Mouse (Mus musculus) adrenal gland, postnatal 25 days (tissue): ENCODE measurements around the gene Slc8b1. TPM values are rescaled to one million over a fixed set of nuclear protein-coding genes. Genes with fewer than 3 reads are reported as not detected.
"Not testable (repeated sequence)": the region's sequence is repeated elsewhere in the genome, so short reads cannot be mapped to it uniquely, and the experiment has no call there.

Experiments used
- DNase-seq: peaks from one replicate; pipeline ENCODE4 v3.0.0; 2021; ENCODE audit warnings: mixed read lengths
- total RNA-seq: library from RNA; stranded (reverse); gene quantifications from 2 replicates; pipeline ENCODE4 v1.2.3, GENCODE M21; 2021

The Slc8b1 gene
- total RNA-seq, 1 experiment from 2014 or later = 55.3 TPM

DNA sequence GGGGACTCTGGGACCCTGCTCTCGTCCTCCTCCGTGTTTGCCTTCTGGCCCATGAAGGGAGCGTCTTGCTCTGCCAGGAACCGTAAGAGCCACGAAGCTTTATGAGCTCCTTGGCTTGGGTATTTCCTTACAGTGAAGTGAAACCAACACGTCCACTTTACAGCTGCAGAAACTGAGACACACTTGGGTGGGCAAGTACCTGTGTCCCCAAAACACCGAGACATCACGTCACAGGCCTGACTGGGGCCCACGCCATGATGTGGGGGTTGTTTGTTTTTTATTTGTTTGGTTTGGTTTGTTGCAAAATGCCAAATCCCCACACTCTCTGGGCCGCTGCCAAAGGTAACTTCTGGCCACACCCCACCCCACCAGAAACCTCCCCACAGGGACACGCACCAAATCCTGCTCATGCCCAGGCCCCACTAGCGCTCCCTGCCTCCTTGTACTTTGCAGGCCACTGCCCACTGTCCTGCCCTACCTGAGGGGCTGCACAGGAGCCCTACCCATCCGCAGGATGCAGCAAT lies 15.2 kb upstream of the Slc8b1 start:
- no peak for DNase-seq

DNA sequence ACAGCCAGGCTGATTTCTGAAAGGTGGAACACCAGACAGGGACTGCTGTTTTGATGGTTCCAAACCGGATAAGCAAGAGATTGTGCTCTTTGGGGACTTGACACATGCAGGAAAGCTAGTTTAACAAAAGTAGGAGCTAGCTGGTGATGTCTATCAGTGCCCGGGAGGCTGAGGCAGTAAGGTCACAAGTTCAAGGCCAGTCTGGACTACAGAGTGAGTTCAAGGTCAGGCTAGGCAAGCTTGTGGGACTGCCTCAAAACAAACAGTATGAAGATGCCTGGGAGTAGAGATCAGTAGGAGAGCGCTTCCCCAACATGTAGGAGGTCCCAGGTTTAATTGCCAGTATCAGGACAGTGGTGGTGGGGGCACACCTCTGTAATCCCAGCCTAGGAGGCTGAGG lies 13.9 kb upstream of the Slc8b1 start:
- no peak for DNase-seq

DNA sequence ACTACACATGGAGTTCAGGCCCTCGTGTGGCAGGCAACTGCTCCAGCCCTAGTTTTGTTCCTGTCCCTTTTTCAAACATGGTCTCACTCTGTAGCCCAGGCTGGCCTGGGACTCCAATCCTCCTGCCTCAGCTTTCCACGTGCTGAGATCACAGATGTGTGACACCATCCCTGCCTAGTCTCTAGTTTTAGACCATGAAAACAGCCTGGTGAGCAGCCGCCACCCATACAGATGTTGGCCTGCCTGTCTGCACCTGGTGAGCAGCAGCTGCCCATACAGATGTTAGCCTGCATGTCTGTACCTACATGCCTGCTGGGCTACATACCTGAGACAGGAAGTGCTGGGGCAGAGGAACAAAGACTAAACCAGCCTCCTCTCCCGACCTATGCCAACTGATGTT lies 11.8 kb upstream of the Slc8b1 start:
- no peak for DNase-seq

DNA sequence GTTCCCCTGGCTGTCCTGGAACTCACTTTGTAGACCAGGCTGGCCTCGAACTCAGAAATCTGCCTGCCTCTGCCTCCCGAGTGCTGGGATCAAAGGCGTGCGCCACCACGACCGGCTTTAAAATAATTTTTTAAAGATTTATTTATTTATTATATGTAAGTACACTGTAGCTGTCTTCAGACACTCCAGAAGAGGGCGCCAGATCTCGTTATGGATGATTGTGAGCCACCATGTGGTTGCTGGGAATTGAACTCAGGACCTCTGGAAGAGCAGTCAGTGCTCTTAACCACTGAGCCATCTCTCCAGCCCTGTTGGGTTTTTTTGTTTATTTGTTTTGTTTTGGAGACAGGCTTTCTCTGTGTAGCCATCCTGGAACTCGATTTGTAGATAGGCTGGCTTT lies 10.4 kb upstream of the Slc8b1 start:
- DNase-seq = not testable (repeated sequence)

DNA sequence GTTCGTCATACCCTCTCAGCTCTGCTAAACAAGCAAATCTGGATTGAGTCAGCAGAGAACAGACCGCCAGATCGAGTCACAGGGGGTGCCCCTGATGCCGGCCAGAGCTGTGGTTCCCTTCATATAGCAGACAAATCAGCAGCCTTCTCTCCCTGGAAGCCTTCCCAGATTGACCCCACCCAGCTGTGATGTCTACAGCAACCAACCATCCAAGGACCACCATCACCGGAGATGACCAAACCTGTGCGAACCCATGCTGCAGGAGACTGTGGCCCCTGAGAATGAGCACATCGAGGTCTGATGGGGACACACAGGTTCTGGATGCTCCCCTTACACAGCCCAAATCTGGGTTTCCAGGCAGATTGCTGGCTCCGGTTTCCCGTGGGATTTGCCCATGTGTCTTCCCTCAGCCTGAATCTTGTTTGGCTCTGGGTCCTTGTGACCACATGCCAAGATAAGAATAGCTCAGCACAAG lies 8.8 kb upstream of the Slc8b1 start:
- DNase-seq = no peak

DNA sequence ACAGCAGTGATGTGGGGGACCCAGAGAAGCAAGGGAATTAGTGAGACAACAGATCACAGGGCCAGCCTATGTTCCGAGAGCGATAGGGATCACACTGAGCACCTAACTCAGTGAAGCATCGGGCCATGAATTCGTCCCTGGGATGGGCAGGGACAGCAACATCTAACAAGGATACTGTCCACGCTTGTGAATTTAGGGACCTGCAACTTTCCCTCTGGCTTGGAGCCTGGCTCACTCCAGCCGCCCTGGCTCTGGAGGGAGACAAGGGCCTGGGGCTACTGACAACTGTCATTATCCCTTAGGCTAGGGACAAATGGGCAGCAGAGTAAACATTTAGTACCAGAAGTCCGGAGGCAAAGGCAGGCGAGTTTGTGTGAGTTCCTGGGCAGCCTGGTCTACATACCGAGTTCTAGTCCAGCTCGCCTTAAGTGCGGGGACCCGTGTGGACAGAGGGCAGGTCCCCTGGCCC lies 8.3 kb upstream of the Slc8b1 start:
- no peak for DNase-seq

DNA sequence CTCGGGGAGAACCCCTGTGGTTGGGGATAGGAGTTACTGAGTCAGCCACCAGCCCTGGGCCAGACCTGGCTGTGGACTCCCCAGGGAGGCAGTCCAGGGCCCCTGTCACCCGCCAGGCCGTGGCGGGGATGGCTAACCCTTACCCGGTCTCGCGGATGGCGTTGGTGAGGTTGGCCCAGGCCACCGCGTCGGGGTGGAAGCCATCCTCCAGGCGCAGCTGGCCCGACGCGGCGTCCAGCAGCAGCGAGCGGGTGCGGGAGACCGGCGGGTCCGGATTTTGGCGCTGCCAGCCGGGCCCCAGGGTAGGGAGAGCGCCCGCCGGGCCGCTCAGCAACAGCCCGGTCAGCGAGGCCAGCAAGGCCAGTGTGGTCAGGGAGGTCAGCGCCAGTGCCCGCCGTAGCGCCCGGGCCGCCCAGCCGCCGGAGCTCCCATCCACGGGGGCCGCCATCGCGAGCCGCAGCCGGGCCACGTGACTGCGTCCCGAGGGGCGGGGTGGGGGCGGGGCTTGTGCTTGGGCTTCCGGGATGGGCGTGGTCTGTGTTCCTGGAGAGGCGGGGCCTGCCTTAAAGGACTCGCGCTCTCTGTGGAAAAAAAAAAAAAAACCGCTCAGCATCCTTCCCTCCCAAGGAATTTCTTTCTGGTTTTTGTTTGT lies 7.7 kb upstream of the Slc8b1 start, which contains the start of gene Plbd2:
TSS of gene Plbd2 (minus strand) at position 482 of the 652 bp plus-strand sequence.
- peak; percentile 88 for DNase-seq

DNA sequence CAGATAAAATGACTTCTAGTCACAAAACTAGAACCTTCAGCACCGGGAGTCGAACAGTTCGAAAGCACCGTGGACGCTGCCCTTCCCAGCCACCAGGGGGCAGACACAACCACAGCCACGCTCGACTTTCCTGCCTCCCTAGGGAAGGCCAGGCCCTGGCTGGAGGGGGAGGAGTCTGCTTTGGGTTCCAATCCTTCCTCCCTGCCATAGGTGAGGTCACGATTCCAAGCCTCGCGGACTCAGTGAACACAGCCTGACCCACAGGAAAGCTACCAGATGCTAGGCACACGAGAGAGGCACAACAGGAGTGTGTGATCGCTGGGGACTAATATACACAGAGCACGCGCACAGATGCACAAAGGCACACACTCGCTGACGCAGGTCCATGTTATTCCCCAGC lies 5.6 kb upstream of the Slc8b1 start:
- DNase-seq = peak; percentile 86

DNA sequence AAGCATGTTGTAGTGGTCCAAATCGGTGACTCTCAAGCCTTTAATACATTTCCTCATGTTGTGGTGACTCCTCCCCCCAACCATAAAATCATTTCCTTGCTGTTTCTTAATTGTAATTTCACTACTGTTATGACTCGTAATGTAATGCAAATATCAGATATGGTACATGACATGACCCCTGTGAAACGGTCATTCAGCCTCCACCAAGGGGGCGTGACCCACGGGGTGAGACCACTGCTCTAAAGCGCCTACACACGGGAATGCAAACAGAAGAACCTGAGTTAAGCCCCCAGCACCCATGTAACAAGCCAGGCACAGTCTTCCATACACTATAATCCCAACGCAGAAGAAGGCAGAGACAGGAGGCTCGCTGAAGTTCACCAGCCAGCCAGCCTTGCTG lies 5.2 kb upstream of the Slc8b1 start:
- DNase-seq = no peak

DNA sequence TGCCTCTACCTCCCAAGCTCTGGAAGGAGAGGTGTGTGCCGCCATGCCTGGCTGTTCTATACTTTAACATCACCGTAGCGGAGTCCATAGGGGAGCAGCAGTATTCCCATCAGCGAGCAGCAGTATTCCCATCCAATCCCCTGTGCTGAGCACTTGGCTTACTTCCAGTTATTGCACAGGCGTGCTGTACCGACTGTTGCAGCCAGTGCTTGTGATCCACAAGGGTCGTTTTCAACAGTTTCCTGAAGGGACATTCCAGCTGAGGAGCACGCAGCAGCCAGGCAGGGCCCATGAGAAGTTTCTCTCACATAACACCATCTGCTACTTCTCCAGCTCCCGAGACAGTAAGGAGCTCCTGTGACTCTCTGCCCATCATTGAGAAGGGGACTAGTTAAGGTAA lies 4.5 kb upstream of the Slc8b1 start:
- no peak for DNase-seq

DNA sequence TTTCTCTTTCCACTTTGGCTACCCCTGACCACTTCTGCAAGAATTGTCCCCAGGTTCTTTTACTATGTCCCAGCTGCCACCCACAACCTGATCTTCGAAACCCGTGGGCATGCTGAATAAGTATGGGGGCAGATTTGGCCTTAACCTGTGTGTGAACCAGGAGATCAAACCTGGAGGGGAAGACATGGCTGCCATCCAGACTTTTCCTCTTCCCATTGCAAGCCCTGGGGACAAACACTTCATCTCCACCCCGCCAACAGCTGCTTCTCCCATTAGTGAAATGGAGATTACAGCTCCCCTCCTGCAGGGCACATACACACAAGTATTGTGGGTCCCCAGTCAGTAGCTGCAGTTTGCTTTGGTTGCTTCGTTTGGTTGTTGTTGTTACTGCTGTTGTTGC lies 3.7 kb upstream of the Slc8b1 start:
- no peak for DNase-seq

DNA sequence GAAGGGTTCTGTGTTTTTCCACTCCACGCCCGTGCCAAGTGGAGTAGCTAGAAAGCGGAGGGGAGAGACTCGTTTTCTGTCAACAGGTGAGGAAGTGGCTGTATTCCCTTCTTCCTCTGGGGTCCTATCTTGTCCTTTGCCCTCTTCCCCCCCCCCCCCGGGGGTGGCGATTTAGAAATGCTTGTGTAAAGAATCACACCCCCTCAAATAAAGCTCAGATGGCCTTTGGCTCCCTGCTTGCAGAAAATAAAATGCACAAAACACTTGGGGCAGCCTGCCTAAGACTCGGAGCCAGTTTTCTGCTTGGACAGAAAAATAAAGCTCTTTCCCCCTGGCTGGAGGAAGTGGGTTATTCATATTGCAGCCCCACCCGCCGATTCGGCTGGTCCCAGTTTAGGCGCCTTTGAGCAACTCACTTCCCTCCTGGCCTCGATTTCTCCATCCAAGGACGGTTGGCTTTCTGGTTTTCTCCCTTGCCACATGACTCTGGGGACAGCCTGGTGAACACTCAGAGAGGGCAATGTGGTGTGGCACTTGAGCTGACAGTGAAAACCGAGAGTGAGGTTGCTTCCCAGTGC lies 764 bp downstream of the Slc8b1 start:
- DNase-seq = peak; percentile 27

DNA sequence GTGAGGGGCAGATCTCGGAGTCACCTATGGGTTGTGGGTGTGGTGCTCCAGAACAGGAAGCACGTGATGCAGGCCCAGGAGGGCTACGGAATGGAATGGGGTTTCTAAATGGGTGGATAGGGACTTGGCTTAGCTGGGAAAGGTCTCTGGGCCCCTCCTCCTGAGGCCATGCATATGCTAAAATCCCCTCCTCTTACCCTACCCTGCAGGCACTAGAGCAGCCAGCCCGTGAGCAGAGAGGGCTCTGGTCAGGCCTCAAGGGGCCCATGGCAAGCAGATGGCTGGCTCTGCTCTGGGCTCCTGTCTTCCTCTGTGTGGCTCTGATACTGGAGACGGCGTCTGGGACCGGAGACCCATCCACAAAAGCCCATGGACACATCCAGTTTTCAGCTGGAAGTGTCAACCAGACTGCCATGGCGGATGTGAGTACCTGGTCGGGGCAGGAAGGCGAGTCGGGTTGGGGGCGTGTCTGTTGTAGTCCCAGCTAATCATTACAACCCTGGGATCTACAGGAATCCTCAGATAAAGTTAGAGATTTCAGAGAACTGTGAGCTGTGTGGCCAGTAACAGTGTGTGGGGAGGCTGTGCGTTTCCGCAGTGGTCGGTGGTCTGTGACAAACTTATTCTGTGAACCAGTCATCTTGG lies 2.1 kb downstream of the Slc8b1 start:
- DNase-seq = no peak

DNA sequence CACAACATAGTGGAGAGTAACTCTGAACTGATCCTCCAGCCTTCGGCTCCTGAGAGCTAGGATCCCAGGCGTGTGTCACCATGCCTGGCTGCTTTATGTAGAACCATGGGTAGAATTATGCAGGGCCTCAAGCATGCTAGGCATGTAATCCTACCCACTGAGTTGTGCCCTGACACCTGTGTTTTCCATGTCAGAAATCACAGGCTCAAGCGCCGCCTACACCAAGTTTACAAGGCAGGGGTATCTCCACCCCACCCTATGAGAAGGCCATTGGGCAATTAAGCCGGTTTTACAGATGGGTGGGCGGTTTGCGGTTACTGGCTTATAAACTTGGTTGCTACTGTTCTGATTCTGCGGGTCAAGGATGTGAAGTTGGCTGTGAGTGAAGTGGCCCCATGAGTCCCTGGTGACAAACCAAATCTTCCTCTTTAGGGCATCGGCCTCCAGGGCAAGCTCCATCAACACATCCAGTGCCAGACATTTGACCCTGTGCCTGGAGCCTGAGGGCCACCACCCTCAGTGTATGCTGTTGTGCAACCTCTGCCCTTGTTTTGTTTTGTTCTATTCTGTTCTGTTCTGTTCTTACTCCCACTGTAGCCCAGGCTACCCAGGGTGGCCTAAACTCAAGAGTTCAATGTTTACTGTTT lies 3.2 kb downstream of the Slc8b1 start:
- peak; percentile 26 for DNase-seq

DNA sequence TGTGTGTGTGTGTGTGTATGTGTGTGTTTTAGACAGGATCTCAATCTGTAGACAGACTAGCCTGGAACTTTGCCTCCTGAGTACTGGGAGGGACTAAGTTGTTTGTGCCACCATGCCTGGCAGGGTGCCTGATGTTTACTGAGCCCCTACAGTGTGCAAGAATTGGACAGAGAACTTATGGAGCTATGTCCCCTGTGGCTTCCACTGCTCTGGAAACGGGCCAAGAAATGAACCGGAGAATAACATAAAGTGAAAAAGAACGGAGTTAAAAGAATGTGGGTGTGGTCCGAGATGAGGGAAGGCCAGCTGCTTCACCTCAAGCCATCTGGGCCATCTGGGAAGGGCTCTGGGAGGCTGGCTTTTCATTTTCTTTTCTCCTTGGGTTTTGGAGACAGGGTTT lies 3.8 kb downstream of the Slc8b1 start:
- peak; percentile 27 for DNase-seq

DNA sequence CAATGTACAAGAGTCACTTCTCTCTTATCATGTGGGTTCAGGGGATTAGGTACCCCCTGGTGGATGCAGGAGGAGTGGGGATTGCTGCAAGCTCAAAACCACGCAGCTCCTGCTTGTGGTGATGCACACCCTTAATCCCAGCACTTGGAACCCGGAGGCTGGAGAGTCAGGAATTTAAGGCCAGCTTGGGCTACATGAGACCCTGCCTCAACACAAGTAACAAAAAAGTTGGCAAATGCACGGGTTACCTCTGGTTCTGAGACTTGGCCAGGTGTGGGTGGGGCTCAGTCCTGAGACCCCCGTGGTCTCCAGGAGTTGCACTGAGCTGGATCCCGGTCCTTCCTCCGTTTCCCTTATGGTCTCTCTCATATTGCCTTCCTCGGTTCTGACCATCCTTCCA lies 4.5 kb downstream of the Slc8b1 start:
- no peak for DNase-seq

DNA sequence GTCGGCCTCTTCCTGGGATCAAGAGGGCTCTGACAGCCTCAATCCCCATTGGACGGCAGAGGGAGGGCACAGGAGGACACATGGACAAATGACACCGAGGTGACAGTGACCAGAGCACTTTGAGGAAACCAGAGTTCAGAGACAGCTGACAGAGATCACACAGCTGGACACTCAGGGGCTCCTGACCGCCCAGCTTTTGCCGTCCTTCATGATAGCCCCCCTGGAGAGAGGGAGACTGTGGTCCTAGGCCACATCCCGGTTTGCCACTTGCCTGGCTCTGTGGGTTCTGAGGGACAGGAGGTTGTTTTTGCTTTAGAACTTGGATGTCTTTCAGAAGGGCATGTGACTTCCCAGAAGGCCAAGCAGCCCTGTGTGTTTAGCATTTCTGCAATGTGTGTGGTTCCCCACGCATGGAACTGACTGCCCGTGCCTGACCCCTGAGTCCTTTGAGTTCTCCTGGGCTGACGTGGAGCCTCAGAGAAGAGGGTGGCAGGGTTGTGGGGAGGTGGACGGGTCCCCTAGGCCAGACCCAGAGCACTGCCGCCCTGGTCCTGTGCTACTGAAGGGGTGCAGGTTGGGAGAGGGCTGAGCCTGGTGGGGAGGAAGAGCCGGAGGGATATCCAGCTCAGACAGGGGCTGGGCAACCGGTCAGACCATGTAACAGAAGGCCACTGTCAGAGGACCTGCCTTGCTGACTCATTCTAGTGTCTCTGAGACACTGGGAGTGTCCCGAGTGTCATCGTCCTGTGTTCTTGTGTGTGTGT lies 5.4 kb downstream of the Slc8b1 start:
- DNase-seq = peak; percentile 33

DNA sequence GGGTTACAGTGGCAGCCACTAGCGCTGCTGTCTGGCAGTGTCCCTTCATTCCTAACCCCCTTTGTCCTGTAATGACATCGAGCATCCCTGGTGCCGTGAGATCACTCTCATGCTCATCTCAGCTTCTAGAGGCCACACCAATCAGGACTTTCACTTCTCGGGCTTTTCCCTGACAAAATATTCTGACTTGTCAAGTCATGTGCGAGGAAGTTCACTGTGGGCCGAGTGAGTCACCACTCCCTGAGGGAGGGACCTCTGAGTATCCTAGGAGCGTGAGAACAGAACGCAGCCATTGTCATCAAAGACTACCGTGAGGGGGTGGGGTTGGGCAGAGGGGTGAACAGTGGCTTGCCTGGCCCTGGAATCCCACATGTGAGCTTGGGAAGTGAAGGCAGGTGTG lies 6.6 kb downstream of the Slc8b1 start:
- DNase-seq = peak; percentile 54

DNA sequence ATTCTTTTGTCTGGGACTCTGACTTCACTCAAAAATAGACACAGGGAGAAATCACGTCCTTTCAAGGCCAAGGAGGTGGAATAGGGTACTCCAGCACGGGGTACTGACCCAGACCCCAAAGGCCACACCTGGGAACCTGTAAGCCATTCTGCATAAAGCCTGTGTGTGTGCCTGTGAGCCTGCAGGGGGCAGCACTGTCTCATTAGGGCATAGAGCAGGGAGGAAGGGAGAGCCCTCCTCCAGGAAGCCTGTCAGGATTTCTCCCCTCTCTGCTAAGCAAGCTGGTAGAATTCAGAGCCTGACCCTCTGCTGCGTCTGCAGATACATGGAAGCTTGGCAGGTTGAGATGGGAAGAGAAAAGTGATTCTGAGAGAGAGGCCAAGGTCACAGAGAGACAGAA lies 11.7 kb downstream of the Slc8b1 start:
- peak; percentile 57 for DNase-seq

DNA sequence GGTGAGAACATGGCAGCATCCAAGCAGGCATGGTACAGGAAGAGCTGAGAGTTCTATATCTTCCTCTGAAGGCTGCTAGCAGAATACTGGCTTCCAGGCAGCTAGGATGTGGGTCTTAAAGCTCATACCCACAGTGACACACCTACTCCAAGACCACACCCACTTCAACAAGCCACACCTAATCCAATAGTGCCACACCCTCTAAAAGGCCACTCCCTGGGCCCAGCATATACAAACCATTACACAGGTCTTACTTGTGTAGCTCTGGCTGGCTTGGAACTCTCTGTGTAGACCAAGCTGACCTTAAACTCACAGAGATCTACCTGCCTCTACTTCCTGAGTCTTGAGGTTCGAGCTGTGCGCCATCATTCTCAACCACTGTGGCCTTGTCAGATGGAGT lies 13.8 kb downstream of the Slc8b1 start:
- DNase-seq = no peak

DNA sequence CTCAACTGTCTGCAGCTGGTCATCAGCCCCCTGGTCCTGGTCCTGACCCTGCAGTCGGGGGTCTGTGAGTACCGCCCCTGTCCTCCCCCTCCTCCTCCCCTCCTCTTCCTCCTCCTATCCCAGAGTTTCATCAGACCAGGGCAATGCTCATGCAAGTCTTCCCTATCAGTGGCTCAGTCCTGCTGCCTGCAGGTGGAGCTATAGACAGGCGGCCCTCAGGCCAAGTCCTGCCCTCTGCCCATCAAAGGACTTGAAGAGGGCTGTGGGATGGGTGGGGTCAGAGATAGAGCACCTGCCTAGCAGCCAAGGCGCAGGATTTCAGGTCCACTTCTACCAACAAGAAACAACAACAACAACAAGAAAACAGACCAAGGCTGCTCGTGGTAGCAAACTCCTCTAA lies 14.8 kb downstream of the Slc8b1 start:
- no peak for DNase-seq

DNA sequence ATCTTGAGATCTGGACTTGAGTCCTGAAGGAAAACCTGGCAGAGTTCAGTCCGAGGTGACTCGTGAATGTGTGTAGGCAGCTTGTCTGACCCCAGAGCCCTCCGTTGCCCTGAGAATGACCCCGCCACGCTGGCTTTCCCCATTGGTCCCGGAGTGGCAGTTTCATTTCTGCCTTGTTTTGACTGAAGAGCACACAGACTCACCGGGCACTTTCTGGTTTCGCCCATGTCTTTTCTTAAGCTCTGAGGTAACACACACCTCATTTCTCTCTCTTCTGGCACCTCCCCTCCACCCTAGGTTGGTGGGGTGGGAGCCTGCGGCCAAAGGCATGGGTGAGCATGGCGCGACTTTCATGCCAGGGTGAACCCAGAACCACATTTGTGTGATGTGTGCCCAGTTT lies 15.3 kb downstream of the Slc8b1 start:
- no peak for DNase-seq
